Mouse (Mus musculus) frontal cortex, postnatal 14 days (tissue): Measurements from ENCODE around the gene Slc38a2.

Experiments
- DNase-seq, 2 experiments: peaks; one replicate each; pipeline ENCODE4 v3.0.0; 2022; ENCODE audit warnings: low spot score in 2 of 2

Gene Slc38a2

DNA sequence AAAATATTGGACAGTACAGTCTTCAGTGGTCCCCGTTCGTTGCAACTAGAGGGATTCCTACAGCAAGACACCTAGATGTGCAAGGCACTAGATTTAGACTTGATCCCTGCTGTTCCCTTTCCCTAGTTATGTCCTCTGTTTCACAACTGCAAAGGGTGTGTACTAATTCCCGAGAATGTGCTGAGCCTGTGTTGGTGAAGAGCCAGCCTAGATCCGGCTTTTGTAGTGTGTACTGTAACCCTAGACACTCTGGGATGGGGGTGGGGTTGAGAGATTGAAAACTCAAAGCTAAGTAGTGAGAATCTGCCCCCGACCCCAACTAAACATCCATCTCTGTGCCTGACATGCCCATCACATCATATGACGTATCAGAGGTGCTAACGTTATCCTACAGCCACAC lies 18.9 kb upstream of the Slc38a2 start:
- DNase-seq: no peak

- no peak for DNase-seq
Observed at GRCm38 (mm10) chr15:96717181-96717580, 17.7 kb upstream of the Slc38a2 start.

DNA sequence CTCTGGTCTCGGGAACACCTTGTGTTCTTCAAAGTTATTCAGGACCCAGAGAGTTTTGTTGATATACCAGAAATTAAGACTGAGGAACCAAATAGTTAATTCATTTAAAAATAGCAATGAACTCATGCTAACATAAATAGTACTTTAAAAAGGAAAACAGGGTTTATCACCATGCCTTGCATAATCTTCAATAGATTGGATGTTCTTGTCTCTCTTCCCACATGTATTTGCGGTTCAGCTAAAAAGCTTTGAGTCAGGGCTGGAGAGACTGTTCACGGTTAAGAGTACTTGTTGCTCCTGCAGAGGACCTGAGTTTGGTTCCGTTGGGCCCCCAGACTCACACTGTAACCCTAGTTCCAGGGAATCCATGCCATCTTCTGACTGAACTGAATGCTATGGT lies 16.8 kb upstream of the Slc38a2 start:
- no peak for DNase-seq

- DNase-seq: no peak
Observed at GRCm38 (mm10) chr15:96715692-96716080, 16.2 kb upstream of the Slc38a2 start.

DNA sequence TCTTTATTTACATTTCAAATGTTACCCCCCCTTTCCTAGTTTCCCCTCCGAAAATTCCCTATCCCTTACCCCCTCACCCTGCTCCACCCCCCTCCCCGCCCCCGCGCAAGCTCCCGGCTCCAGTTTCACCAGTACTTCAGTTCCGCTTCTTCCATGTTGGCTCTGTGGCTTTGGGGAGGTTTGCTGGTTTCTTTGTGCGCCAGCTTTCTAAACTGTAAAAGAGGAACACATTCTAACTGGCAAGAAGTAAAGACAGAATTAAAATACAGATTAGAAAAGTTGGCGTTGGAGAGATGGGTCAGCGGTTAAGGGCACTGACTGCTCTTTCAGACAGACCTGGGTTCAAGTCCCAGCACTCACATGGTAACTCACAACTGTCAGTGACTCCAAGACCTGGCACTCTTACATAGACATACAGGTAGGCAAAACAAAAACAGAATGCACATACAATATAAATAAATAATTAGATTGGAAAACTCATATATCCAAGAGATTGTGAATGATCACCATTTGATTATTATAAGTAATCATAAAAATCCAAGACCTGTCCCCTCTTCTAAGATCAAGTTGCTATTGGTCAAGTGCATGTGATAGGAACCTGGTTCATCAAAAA lies 15.7 kb upstream of the Slc38a2 start:
- no peak for DNase-seq

DNA sequence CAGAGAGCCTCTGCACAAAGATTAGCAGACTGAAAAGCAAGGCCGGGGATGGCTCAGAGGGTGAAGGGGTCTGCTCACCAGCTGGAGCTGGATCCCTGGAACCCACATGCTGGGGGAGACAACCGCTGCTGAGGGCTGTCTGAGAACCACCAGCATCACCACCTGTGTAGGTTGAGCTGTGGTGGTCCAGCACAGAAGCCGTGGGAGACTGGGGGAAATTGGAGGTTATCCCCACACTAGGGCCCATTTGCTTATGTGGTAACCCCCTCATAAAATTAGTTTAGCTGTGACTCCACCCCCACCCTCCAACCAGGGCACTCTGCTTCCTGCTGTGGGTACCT lies 15.1 kb upstream of the Slc38a2 start:
- no peak for DNase-seq

GRCm38 (mm10) chr15:96713758-96714675 lies 14.5 kb upstream of the Slc38a2 start:
- no peak for DNase-seq

DNA sequence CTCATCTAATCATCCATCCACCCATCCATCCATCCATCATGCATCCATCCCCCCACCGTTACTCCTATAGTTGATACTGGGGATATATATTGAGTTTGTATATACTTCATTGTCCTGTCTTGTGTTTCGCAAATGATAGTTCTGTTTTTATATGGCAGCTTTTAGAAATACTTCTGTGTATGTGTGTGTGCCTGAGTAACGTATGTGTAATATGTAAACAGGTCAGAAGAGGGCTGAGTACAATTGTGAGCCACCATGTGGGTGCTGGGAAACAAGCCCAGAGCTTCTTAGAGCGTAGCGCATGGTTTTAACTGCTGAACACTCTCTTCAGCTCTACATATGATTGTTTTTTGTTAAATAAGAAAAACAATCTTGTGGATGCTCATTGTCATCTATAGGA lies 12.8 kb upstream of the Slc38a2 start:
- DNase-seq: no peak

DNA sequence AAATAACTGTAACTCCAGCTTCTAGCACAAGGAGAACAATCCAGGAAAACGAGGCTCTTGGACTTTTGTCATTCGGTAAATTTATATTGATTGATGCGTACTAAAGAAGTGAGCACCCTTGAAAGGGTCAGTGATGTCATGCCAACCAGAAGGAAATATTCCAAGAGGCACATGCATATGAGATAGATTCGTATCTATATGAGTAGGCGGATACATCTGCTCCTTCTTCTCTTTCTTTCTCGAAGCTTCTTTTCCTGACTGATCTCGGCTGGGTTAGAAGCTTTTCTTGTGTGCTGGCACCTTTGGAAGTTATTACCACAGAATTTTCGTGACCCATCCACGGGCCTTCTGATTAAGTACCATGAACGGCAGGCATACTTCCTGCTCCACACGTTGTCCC lies 12.1 kb upstream of the Slc38a2 start:
- no peak for DNase-seq

DNA sequence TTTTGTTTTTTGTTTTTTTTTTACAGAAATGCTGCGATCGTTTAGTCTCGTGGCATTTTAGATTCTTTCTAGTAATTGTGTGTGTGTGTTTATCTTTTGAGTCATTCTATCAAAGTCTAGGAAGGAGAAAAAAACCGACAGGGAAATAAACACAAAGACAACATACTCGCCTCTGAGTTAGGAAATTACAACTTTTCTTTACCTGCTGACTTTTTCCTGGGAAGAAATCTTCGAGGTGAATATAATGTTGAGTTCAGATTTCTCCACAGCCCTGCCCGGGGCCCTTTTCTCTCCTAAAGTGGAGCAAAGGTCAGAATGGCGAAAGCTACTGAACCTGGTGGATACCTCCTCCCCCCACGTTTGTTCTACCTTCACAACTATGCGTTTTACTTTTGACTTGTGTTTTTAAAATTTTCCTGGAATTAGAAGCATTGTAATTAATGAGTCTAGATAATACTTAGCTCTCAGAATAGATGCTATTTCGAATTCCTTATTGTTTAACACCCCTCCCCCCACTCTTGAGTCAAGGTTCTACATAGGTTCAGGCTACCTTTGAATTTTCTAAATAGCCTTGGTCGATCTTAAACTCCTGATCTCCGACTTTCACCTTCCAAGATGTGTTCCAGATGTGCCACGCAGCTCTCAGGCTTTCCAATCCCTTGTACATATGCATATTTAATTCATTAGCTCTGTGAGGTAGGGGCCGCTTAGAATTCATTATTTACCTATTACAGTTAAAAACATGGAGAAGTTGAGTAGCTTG lies 11.0 kb upstream of the Slc38a2 start:
- DNase-seq: no peak

- DNase-seq: peak; percentile 96 to 98
Observed at GRCm38 (mm10) chr15:96709491-96710351, 10.2 kb upstream of the Slc38a2 start.

- DNase-seq: no peak
Observed at GRCm38 (mm10) chr15:96708976-96709490, 9.5 kb upstream of the Slc38a2 start.

DNA sequence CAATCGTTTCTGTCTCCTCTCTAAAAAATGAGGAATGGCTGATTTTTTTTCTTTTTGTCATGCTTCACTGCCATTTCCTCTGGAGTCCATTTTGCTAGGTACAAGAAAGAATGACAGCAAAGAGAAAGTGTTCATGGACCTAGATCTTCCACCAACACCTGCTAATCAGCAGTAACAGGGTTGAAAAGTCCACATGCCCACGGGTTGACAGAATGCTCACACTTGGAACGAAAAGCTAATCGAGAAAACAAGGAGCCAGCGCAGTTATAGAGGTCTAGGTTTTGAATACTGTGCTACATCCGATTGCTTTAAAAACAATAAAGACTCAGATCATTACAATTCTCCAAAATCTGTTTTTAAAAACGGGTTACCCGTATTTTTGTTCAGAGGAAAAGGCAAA lies 8.9 kb upstream of the Slc38a2 start:
- DNase-seq: no peak

GRCm38 (mm10) chr15:96707936-96708335 lies 8.4 kb upstream of the Slc38a2 start:
- DNase-seq: no peak

DNA sequence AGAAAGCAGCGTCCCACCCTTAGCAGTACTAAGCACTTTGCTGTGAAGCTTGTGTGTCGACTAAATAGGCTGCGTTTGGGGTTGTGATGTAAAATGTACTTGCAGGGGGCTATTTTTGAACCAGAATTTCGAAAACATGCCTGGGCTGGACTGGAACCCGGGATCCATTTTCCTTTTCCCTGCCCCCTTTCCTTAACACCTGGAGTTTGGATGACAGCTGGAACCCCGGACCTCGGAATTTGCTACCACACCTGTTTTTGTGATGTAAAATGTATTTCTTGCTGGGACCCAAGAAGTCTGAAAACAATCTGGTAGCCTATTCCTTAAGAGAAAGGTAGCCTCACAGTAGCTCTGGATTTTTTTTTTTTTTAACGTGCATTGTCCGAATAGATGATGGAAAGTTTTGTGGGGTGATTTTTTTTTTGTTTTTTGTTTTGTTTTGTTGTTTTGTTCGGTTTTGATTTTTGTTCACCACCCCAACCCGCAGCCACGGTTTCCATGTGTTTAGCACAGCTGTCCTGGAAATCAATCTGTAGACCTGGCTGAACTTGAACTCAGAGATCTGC lies 3.0 kb upstream of the Slc38a2 start:
- DNase-seq: no peak

- DNase-seq: no peak
Observed at GRCm38 (mm10) chr15:96700766-96701165, 1.2 kb upstream of the Slc38a2 start.

DNA sequence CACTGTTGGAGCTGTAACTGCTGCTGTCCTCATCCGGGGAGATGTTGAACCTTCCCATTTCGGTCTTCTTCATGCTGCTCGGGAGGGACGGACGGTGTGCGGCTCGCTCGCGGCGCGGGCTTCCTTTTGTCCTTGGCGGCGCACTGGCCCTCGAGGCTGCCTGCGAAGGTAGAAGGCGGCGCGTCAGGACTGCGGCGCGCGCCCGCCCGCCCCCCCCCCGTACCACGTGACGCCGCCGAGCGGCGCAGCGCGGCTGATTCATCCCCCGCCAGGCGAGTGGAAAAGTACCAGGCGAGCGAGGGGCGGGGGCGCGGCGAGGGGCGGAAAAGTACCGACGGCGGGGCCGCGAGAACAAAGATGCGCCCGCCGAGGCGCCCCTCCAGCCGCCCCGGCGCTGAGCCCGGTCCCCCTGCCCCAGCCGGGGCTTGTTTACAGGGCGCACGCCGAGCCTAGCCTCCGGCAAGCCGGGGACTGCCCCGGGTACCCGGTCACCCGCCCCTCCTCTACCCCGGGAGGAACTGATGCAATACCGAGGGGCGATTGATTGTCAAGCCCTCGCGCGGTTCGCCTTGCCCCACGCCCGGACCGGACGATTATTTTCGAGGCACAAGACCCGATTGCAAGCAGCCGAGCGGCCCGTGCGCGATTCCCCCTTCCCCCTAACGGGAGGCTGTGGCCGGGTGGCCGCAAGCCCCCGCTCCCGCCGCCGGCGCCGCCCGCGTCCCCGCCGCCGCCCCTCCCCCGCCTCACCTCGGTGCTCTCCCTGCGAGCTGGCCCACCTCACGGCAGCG lies 677 bp downstream of the Slc38a2 start:
- peak; percentile 56 to 75 for DNase-seq

GRCm38 (mm10) chr15:96697901-96698657 lies 1.5 kb downstream of the Slc38a2 start:
- no peak for DNase-seq

- no peak for DNase-seq
Observed at GRCm38 (mm10) chr15:96696486-96697284, 2.8 kb downstream of the Slc38a2 start.
